Mouse (Mus musculus) thymus, adult 2 months (tissue): ENCODE results near the gene Rreb1. TPM values are rescaled to one million over a fixed set of nuclear protein-coding genes. Genes with fewer than 3 reads are reported as not detected.

ENCODE experiments used
- DNase-seq: peaks from one replicate; pipeline ENCODE4 v3.0.0; 2021
- H3K27ac ChIP-seq: fragments of 200-500 bp; 2 replicates; pipeline ENCODE4 v1.5.1; 2012; ENCODE audit warnings: low read length, control low read depth; ENCODE audit not compliant: control insufficient read depth, insufficient read depth
- H3K27me3 ChIP-seq: fragments of 200-500 bp; 2 replicates; pipeline ENCODE4 v1.6.1; 2012; ENCODE audit warnings: mild to moderate bottlenecking, low read length, moderate library complexity, mixed read lengths; ENCODE audit not compliant: control insufficient read depth, insufficient read depth
- H3K36me3 ChIP-seq: fragments of 200-500 bp; 2 replicates; pipeline ENCODE4 v1.6.1; 2012; ENCODE audit warnings: mild to moderate bottlenecking, low read length, moderate library complexity; ENCODE audit not compliant: control insufficient read depth, insufficient read depth
- H3K4me1 ChIP-seq: fragments of 200-500 bp; replicated peaks from 2 replicates; pipeline ENCODE4 v1.6.1; 2012; ENCODE audit warnings: low read length; ENCODE audit not compliant: control insufficient read depth, insufficient read depth
- H3K4me3 ChIP-seq: fragments of 200-500 bp; 2 replicates; pipeline ENCODE4 v1.5.1; 2012; ENCODE audit warnings: mild to moderate bottlenecking, low read length, control low read depth, moderate library complexity; ENCODE audit not compliant: control insufficient read depth, insufficient read depth
- CTCF ChIP-seq: fragments of 200-500 bp; IDR thresholded peaks from 2 replicates; pipeline ENCODE4 v1.5.1; 2012; ENCODE audit warnings: mild to moderate bottlenecking, control low read depth, low read length, moderate library complexity, borderline replicate concordance; ENCODE audit not compliant: control insufficient read depth, poor library complexity, insufficient read depth; ENCODE audit errors: extremely low read depth
- POLR2A ChIP-seq: fragments of 200-500 bp; IDR thresholded peaks from 2 replicates; pipeline ENCODE4 v1.6.1; 2012; ENCODE audit warnings: mild to moderate bottlenecking, low read length, control low read depth, moderate library complexity; ENCODE audit not compliant: control insufficient read depth, poor library complexity, insufficient read depth; ENCODE audit errors: extremely low read depth
- WGBS: fragments of 180-500 bp; shearing (Covaris S2); methylation state at CpG from one replicate; pipeline ENCODE4 v1.1.7; 2018; 5-methylcytosine and 5-hydroxymethylcytosine counted together
- polyA plus RNA-seq: library from polyadenylated mRNA; depleted of rRNA; stranded (reverse); fragments of >200 nt; gene quantifications from 2 replicates; pipeline ENCODE4 v1.2.3, GENCODE M21; 2012

Gene Rreb1
- polyA plus RNA-seq, 1 experiment = 37.5 TPM

GRCm38 (mm10) chr13:37896423-37896822 is 118.2 kb downstream of the Rreb1 start:
- no peak overlapping the region for H3K4me3 ChIP-seq
- no peaks in the 10 kb centered on the region for H3K4me1 ChIP-seq
- no peak for DNase-seq
- WGBS = 62% methylated on average over 1 of the region's 1 CpGs
- peaks cover 61% of the 10 kb centered on the region for H3K36me3 ChIP-seq
- no peak for TF ChIP-seq POLR2A
- TF ChIP-seq CTCF = no peak
- H3K27ac ChIP-seq = no peak overlapping the region
- H3K27me3 ChIP-seq = no peaks in the 10 kb centered on the region

- H3K4me3 ChIP-seq = no peak overlapping the region
- TF ChIP-seq CTCF = no peak
- TF ChIP-seq POLR2A = no peak
- no peaks in the 10 kb centered on the region for H3K27me3 ChIP-seq
- no peak for DNase-seq
- H3K36me3 ChIP-seq = peaks cover 68% of the 10 kb centered on the region
- no peak overlapping the region for H3K27ac ChIP-seq
- H3K4me1 ChIP-seq = no peaks in the 10 kb centered on the region
- 93% methylated on average over 5 of the region's 5 CpGs for WGBS
These were observed 120.6 kb downstream of the Rreb1 start for GRCm38 (mm10) chr13:37898772-37899171.

DNA sequence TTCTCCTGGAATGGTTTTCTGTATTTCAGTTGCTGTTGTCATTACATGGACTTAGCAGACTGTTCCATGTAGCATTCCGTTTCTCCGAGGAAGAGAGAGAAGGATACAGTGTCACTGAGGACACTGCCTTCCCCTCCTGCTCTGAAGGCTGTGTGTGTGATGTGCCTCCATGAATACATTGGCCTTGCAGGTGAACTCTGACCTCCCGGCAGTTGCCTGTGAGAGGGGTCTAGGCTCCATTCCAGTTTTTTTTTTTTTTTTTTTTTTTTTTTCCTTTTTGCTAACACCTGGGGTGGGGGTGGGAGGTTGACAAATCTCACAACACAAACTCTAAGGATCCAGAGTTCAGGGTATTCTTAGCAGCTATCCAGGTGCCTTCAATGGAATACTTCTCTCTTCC is 124.8 kb downstream of the Rreb1 start:
- 97% methylated on average over 3 of the region's 3 CpGs for WGBS
- no peak overlapping the region for H3K4me3 ChIP-seq
- H3K27me3 ChIP-seq = no peaks in the 10 kb centered on the region
- TF ChIP-seq POLR2A (no peak), CTCF (no peak)
- DNase-seq = no peak
- H3K36me3 ChIP-seq = peaks cover 55% of the 10 kb centered on the region
- H3K27ac ChIP-seq = no peak overlapping the region
- peaks cover 8% of the 10 kb centered on the region for H3K4me1 ChIP-seq

GRCm38 (mm10) chr13:37903476-37903875 is 125.3 kb downstream of the Rreb1 start:
- no peak overlapping the region for H3K4me3 ChIP-seq
- H3K4me1 ChIP-seq = peaks cover 13% of the 10 kb centered on the region
- no peak overlapping the region for H3K27ac ChIP-seq
- peaks cover 55% of the 10 kb centered on the region for H3K36me3 ChIP-seq
- WGBS = 98% methylated on average over 4 of the region's 4 CpGs
- no peak for DNase-seq
- H3K27me3 ChIP-seq = no peaks in the 10 kb centered on the region
- TF ChIP-seq POLR2A (no peak), CTCF (no peak)

DNA sequence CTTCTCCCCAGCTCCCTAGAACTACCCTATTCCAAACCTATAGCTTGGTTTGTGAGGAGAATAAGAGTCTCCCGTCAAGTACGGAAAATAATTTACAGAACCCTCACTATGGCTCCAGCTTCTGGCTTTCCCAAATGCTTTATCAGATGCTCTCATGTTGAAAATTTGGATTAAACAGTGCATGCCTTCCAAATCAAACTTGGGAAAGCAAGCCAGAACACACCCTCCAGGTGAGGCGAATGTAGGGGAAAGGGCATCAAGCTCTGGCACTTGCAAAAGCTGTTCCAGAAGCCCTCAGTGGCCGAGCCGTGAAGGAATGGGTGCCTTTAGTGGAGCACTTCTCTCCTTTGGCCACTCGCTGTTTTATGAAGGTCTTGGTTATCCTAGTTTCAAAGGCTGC is 126.2 kb downstream of the Rreb1 start:
- Histone ChIP-seq H3K4me3 (no peak overlapping the region), H3K4me1 (peaks cover 21% of the 10 kb centered on the region), H3K36me3 (peaks cover 53% of the 10 kb centered on the region), H3K27me3 (no peaks in the 10 kb centered on the region), H3K27ac (no peak overlapping the region)
- WGBS = 97% methylated on average over 6 of the region's 6 CpGs
- DNase-seq = no peak
- no peak for TF ChIP-seq POLR2A
- no peak for TF ChIP-seq CTCF

DNA sequence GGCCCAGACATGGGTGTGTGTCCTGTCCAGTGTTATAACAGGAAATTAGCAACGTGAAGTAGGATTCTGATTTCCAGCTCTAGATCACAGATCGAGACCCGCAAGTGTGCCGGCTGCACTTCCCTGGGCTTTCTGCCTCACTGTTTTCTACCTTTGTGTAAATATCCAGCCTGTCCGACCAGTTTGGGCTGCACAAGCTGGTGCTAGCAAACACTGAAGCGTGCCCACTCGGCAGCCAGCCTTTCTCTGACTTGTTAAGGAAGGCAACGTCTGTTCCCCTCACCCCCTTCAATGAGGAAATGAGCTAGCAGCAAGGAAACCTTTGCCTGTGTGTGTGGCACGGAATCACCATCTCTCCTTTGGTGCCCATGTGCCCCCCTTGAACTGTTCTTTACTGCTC is 129.9 kb downstream of the Rreb1 start:
- no peak overlapping the region for H3K4me3 ChIP-seq
- TF ChIP-seq POLR2A (no peak), CTCF (no peak)
- peaks cover 21% of the 10 kb centered on the region for H3K4me1 ChIP-seq
- peak overlapping the region; percentile 66 for H3K27ac ChIP-seq
- DNase-seq = peak; percentile 41
- WGBS = 65% methylated on average over 9 of the region's 9 CpGs
- H3K36me3 ChIP-seq = peaks cover 39% of the 10 kb centered on the region
- no peaks in the 10 kb centered on the region for H3K27me3 ChIP-seq

DNA sequence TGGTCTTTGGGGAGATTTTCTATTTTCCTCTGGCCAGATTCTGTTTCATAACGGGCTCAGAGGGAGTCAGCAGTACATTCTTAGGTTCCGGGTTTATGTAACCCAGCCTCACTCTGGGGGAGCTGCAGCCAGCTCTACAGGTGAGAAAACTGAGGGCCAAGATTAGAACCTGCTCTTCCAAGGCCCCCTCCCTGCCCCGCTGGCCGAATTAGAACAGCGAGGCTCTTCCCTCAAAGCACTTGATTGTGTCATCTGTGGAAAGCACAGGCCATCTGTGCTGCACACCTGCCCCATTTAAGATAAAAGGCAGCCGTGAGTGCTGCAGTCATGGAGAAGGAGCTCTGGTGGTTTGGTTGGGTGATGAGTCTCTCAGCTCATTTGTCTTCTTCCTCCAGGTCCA is 130.3 kb downstream of the Rreb1 start:
- Histone ChIP-seq H3K4me3 (no peak overlapping the region), H3K27ac (peak overlapping the region; percentile 66), H3K36me3 (peaks cover 39% of the 10 kb centered on the region), H3K4me1 (peaks cover 21% of the 10 kb centered on the region), H3K27me3 (no peaks in the 10 kb centered on the region)
- WGBS = 24% methylated on average over 6 of the region's 6 CpGs
- TF ChIP-seq POLR2A (no peak), CTCF (no peak)
- DNase-seq = peak; percentile 48
